Comparison of ENCODE assay signal across 21 mouse cellular contexts in the genomic region with DNA sequence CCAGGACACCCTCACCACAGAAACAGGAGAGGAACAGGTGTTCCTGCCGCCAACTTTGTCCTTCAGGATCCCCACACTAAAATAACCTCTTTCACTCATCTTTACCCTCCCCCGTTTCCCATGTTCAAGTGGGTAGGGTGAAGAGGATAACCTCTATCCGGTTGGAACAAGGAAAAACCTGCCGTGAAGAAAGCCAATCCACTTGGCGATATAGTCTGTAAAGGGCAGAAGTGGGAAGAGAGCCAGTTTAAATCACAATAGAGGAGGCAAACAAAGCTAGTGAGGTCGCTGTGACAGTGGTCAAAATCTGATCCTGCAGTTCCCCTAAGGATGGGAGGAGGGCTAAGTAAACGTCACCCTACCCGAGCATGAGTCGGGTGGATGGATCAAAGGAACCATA. TPM values are rescaled to one million over a fixed set of nuclear protein-coding genes. Genes with fewer than 3 reads are reported as not detected.
DNase-seq lines count a peak whose midpoint lies in the region; ATAC-seq and TF ChIP-seq lines count a peak whose summit lies in the region.
"Had no signal": no experiment of that assay in that cellular context is flagged by ENCODE, and none has a peak within 500 bp of the region (broad histone marks: within the 10 kb centered on the region; RNA-seq: fewer than 3 reads in every experiment).

No protein-coding gene starts in this region.

- no peak overlapping the region for H3K4me2 ChIP-seq in kidney, postnatal 0 days (ENCODE audit: low read length)
- H3K4me2 ChIP-seq in hindbrain, embryonic 11.5 days (replicated peaks; ENCODE audit: low read depth, low read length): no peak overlapping the region
- H3K4me2 ChIP-seq: embryonic facial prominence, embryonic 13.5 days; forebrain, embryonic 12.5 days; heart, embryonic 11.5 days; heart, embryonic 15.5 days; hindbrain, embryonic 13.5 days had no signal

- ATAC-seq in kidney, postnatal 0 days (replicated peaks; ENCODE audit: low FRiP score, low read depth): no peak; the same call in 1 of the 2 replicates
- ATAC-seq in hindbrain, embryonic 11.5 days (ENCODE audit: low FRiP score): no peak
- ATAC-seq: forebrain, embryonic 16.5 days; hindbrain, postnatal 0 days had no signal

- no peak overlapping the region for H3K9ac ChIP-seq in kidney, postnatal 0 days (ENCODE audit: low read depth, low read length)
- H3K9ac ChIP-seq in ES-Bruce4 (ENCODE audit: low read depth, poor library complexity, severe bottlenecking): no peak overlapping the region
- no peak overlapping the region for H3K9ac ChIP-seq in hindbrain, embryonic 11.5 days (ENCODE audit: low read depth, low read length)
- H3K9ac ChIP-seq: embryonic facial prominence, embryonic 13.5 days; forebrain, embryonic 12.5 days; heart, embryonic 15.5 days; hindbrain, embryonic 13.5 days had no signal

- no peaks in the 10 kb centered on the region for H3K4me1 ChIP-seq in kidney, postnatal 0 days (replicated peaks; ENCODE audit: insufficient read depth, low read length)
- H3K4me1 ChIP-seq in E14TG2a.4 (replicated peaks; ENCODE audit: low read depth, low read length) (peaks cover 26% of the 10 kb centered on the region), ES-Bruce4 (ENCODE audit: control insufficient read depth, insufficient read depth, low read length) (no peaks in the 10 kb centered on the region)
- peaks cover 7% of the 10 kb centered on the region; the same call in 1 of the 2 replicates for H3K4me1 ChIP-seq in hindbrain, embryonic 10.5 days (replicated peaks)
- H3K4me1 ChIP-seq in hindbrain, embryonic 11.5 days (replicated peaks; ENCODE audit: control insufficient read depth, insufficient read depth, low read length): no peaks in the 10 kb centered on the region
- H3K4me1 ChIP-seq: heart, embryonic 15.5 days; hindbrain, embryonic 13.5 days had no signal

- H3K27ac ChIP-seq in kidney, postnatal 0 days: no peak overlapping the region
- H3K27ac ChIP-seq in ES-Bruce4 (ENCODE audit: insufficient read depth, low read length): peak overlapping the region; percentile 45; the same call in 1 of the 2 replicates
- H3K27ac ChIP-seq in hindbrain, embryonic 10.5 days: no peak overlapping the region
- no peak overlapping the region for H3K27ac ChIP-seq in hindbrain, embryonic 11.5 days (ENCODE audit: low read depth, low read length)
- H3K27ac ChIP-seq: embryonic facial prominence, embryonic 13.5 days; forebrain, embryonic 12.5 days; heart, adult 2 months; heart, embryonic 15.5 days; hindbrain, embryonic 13.5 days; hindbrain, postnatal 0 days had no signal

- 35% methylated on average over 9 of the region's 9 CpGs for WGBS in kidney, postnatal 0 days
- 71% methylated on average over 9 of the region's 9 CpGs for WGBS in hindbrain, embryonic 10.5 days
- WGBS in hindbrain, embryonic 11.5 days: 67% methylated on average over 9 of the region's 9 CpGs

- no peak overlapping the region for H3K4me3 ChIP-seq in kidney, postnatal 0 days (replicated peaks; ENCODE audit: low read depth, low read length)
- H3K4me3 ChIP-seq in E14TG2a.4 (replicated peaks; ENCODE audit: low read length) (peak overlapping the region; percentile 29; the same call in 1 of the 2 replicates), ES-Bruce4 (ENCODE audit: low read depth, low read length) (no peak overlapping the region)
- no peak overlapping the region for H3K4me3 ChIP-seq in hindbrain, embryonic 10.5 days
- H3K4me3 ChIP-seq in hindbrain, embryonic 11.5 days (ENCODE audit: low read depth, low read length): no peak overlapping the region
- H3K4me3 ChIP-seq: embryonic facial prominence, embryonic 13.5 days; forebrain, embryonic 12.5 days; heart, adult 2 months; heart, embryonic 15.5 days; hindbrain, embryonic 13.5 days had no signal

- no peak for TF ChIP-seq CTCF in kidney, postnatal 0 days (IDR thresholded peaks at IDR 0.05; ENCODE audit: low read depth)
- TF ChIP-seq CTCF in E14TG2a.4 (conservative IDR thresholded peaks at IDR 0.05; ENCODE audit: low read length) (no peak), ES-Bruce4 (IDR thresholded peaks at IDR 0.05; ENCODE audit: low read depth, low read length) (no peak)

- H3K9me3 ChIP-seq in kidney, postnatal 0 days (replicated peaks; ENCODE audit: low read length): no peaks in the 10 kb centered on the region
- H3K9me3 ChIP-seq in E14TG2a.4 (ENCODE audit: low read length) (no peaks in the 10 kb centered on the region), ES-Bruce4 (replicated peaks; ENCODE audit: control insufficient read depth, insufficient read depth, low read length, poor library complexity, severe bottlenecking) (no peaks in the 10 kb centered on the region)
- no peaks in the 10 kb centered on the region for H3K9me3 ChIP-seq in hindbrain, embryonic 10.5 days
- H3K9me3 ChIP-seq in hindbrain, embryonic 11.5 days (ENCODE audit: control insufficient read depth, low read length): no peaks in the 10 kb centered on the region
- H3K9me3 ChIP-seq: embryonic facial prominence, embryonic 13.5 days; forebrain, embryonic 12.5 days; heart, embryonic 15.5 days; hindbrain, embryonic 13.5 days had no signal

- DNase-seq in kidney, postnatal 0 days (ENCODE audit: low spot score): peak; percentile 43
- DNase-seq in kidney, adult 18-20 months: no peak
- DNase-seq in ZHBTc4 (ENCODE audit: low read depth, low spot score): peak; percentile 87
- no peak for DNase-seq in hindbrain, embryonic 10.5 days (ENCODE audit: low spot score)
- no peak for DNase-seq in hindbrain, embryonic 11.5 days (ENCODE audit: low spot score)
- DNase-seq: adrenal gland, postnatal 10 days; cerebellum, adult 18-20 months; cerebellum, adult 9-11 months; cerebellum, postnatal 36 days; gastrocnemius, postnatal 10 days; heart, adult 2 months; heart, postnatal 36 days had no signal

- no peak for TF ChIP-seq EP300 in ES-Bruce4 (IDR thresholded peaks at IDR 0.05; ENCODE audit: insufficient read depth, low read depth, low read length)

- TF ChIP-seq POLR2A in ES-Bruce4 (IDR thresholded peaks at IDR 0.05; ENCODE audit: insufficient read depth, low read length): no peak

- H3K36me3 ChIP-seq in kidney, postnatal 0 days (ENCODE audit: insufficient read depth, low read length): peaks cover 17% of the 10 kb centered on the region
- H3K36me3 ChIP-seq in E14TG2a.4 (ENCODE audit: insufficient read depth, low read length) (peaks cover 28% of the 10 kb centered on the region), ES-Bruce4 (ENCODE audit: control insufficient read depth, insufficient read depth, low read length, poor library complexity, severe bottlenecking) (peaks cover 19% of the 10 kb centered on the region)
- H3K36me3 ChIP-seq in hindbrain, embryonic 10.5 days: peaks cover 54% of the 10 kb centered on the region
- H3K36me3 ChIP-seq in hindbrain, embryonic 11.5 days (ENCODE audit: control insufficient read depth, insufficient read depth, low read length): peaks cover 2% of the 10 kb centered on the region; the same call in 1 of the 2 replicates

- H3K27me3 ChIP-seq in kidney, postnatal 0 days (ENCODE audit: insufficient read depth, low read length): no peaks in the 10 kb centered on the region
- H3K27me3 ChIP-seq in E14TG2a.4 (ENCODE audit: insufficient read depth, low read length): no peaks in the 10 kb centered on the region
- H3K27me3 ChIP-seq in ES-Bruce4 (ENCODE audit: control insufficient read depth, insufficient read depth, low read length, poor library complexity, severe bottlenecking): no peaks in the 10 kb centered on the region
- H3K27me3 ChIP-seq in hindbrain, embryonic 10.5 days (ENCODE audit: insufficient read depth, poor library complexity, severe bottlenecking): no peaks in the 10 kb centered on the region
- no peaks in the 10 kb centered on the region for H3K27me3 ChIP-seq in hindbrain, embryonic 11.5 days (ENCODE audit: control insufficient read depth, insufficient read depth, low read length)
- H3K27me3 ChIP-seq: embryonic facial prominence, embryonic 13.5 days; forebrain, embryonic 12.5 days; heart, embryonic 15.5 days had no signal

RNA-seq across cellular contexts. Expression of gene Mier3, which starts 38.9 kb away (rescaled TPM):
- 14.8 TPM in 2 replicates for polyA plus RNA-seq in kidney, postnatal 0 days (2015; fragmentation: Nextera tagmentation; extraction: Ambion mirVana)
- 48.7 and 49.1 TPM in 2 replicates for polyA plus RNA-seq in ES-Bruce4 (2011; ENCODE audit: insufficient read depth, insufficient read length, low read depth, missing spikeins)
- 17.1 and 19.7 TPM in 2 replicates for polyA plus RNA-seq in hindbrain, embryonic 10.5 days (2016; fragmentation: Nextera tagmentation; extraction: Ambion mirVana)
- 26.4 and 31.6 TPM in 2 replicates for polyA plus RNA-seq in hindbrain, embryonic 11.5 days (2014; fragmentation: Nextera tagmentation; extraction: Ambion mirVana)

Comparison
In these comparisons a context has a peak if more than half of its experiments do, and no peak if none do; other contexts are left out.
1. DNase-seq: peak in kidney, postnatal 0 days (single experiment) and ZHBTc4 (single experiment); none in kidney, adult 18-20 months (single experiment), hindbrain, embryonic 10.5 days (single experiment) and hindbrain, embryonic 11.5 days (single experiment).